Mouse (Mus musculus) A20 (cell line): ENCODE measurements at regions not wholly inside any gene's neighbourhood (a gene's known extent, or its start where the extent isn't known, plus 50 kb on each side); places are given as distances from the start of the nearest gene placed in this dataset.
A peak's percentile ranks its signal among the peaks of the same experiment; 100 is the strongest.

ENCODE experiments used
- DNase-seq: peaks from one replicate; pipeline ENCODE4 v3.0.0-alpha.2; 2011; ENCODE audit warnings: low read depth, low spot score

DNA sequence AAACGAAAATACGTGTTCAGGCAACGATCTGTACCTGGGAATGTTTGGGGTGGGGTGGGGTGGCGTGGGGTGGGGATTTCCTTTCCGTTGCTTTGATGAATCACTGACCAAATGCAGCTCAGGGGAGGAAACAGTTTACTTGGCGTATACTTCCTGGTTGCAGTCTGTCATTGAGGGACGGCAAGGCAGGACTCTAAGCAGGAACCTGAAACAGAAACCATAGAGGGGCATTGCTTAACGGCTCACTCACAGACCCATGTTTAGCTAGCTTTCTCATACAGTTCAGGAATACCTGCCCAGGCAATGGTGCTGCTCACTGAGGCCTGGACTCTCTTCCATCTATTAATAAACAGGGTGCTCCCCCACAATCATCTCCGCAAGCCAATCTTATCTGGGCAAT lies 55.1 kb upstream of the Smox start:
- DNase-seq = peak; percentile 66

GRCm38 (mm10) chr2:131430474-131430873 lies 60.8 kb upstream of the Smox start:
- DNase-seq = no peak

GRCm38 (mm10) chr2:131428089-131428488 lies 63.2 kb upstream of the Smox start:
- no peak for DNase-seq

DNA sequence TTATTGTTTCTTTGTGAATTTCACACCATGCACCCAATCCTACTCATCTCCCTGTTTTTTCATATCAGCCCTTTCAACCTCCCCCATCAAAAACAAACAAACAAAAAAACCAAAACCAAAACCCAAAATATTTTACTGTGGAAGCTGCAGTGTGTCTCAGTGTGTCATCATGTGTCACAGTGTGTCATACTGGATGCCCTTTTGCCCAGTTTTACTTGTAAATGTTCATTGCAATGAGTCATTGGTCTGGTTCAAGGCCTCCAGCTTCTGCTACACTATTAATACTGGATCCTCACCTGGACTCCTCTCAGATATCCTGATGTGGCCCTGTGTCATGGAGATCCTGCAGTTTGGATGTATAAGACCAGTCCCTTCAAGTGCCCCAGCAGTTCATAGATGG lies 64.4 kb upstream of the Smox start:
- no peak for DNase-seq

DNA sequence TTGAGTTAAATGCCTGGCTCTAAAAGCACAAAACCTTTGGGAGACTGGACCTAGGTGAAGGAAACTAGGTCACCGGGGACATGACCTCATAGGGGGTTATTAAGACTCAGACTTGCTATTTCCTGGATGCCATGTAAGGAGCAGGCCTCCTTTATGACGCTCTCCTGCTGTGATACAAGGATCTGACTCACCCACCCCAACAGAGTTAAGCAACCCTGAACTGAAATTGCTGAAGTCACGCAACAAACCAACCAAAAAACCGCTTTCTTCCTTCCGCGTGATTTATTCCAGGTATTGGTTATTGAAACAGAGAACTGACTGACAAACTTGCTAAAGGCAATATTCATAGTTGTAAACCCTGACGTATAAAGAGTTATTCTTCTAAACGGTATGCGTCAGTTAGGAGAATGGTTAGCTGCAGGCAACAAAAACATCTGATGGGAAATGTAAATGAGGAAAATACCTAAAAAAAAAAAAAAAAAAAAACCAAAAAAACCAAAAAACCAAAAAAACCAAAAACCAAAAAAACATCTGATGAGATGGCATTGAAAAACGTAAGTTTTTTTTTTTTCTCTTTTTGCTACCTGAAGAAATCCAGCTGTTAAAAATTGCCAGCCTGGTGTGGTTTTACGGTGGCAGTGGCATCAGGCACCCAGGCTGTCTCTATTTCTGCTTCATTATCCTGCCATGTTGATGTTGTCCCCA lies 67.5 kb upstream of the Smox start:
- no peak for DNase-seq

- peak; percentile 93 for DNase-seq
Measured at GRCm38 (mm10) chr2:131422907-131423445, 68.3 kb upstream of the Smox start.

GRCm38 (mm10) chr2:131418130-131418529 lies 65.4 kb upstream of the Rnf24 start:
- DNase-seq = no peak

GRCm38 (mm10) chr2:131417472-131417871 lies 64.8 kb upstream of the Rnf24 start:
- DNase-seq = no peak

- peak; percentile 64 for DNase-seq
Measured at GRCm38 (mm10) chr2:131416482-131416881, 63.8 kb upstream of the Rnf24 start.

DNA sequence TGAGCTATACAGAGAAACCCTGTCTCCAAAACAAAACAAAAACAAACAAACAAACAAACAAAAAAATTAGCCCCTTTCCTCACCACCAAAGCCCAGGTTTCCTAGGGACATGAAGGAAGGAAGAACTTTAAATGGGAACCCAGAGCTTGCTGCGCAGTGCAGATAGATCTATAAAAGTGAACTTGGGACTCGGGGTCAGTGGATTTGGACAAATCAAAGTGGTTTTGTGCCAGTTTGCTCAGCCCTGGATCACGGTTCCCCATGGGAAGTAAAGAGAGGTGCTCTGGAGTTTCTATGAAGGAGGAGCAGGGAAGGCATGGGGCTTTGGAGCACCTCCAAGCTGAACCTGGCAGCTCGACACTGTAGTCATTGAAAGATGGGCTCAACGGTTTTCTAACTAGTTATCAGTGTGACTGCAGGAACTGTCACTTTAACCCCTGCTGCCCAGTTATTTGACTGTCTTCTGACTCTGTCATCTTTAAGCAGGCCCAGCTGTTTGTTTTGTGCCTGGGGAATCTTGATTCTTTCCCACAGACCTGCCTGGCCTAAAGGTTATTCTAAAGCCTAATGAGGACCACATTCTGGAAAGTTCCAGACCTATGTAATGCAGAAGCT lies 58.3 kb upstream of the Rnf24 start:
- DNase-seq = no peak

DNA sequence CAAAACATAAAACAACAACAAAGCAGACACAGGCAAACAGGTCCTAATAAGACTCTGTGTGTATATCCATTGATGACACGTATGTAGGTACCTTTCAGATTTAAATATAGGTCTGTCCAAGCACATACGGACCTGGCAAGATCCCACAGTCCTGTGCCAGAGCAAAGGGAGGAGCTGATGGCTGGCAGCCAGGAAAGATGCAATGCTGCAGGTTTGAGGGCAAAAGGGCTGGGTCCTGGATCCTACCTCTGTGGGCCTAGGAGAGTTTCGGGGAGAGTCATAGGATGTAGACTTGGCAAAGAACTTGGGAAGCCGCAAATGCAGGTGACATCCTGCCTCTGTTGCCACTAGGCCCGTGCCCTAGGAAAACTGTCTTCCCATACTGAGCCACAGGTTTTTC lies 54.6 kb upstream of the Rnf24 start:
- no peak for DNase-seq

DNA sequence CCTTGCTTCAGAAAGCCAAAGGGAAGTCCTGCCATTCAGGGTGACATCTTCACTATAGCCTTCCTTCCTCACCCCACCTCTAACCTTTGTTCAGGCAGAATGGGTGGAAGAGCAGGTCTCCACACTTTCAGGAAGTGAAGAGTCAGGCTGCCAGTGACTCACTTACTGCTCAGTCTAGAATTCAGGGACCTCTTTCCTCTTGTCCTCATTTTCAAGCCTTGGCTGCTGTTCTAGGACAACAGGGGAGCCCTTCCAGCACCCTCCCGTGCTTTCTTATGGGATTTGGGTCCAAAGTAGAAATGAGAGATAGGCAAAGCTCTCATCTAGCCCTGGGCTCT lies 51.5 kb upstream of the Rnf24 start:
- no peak for DNase-seq

- no peak for DNase-seq
Measured at GRCm38 (mm10) chr2:131403543-131404217, 51.0 kb upstream of the Rnf24 start.
